Mouse (Mus musculus) cortical plate, adult 2 months (tissue): Measurements from ENCODE around the gene Rragd.
A peak's percentile ranks its signal among the peaks of the same experiment; 100 is the strongest.

Experiments used
- CTCF ChIP-seq: fragments of 200-500 bp; IDR thresholded peaks from 2 replicates; pipeline ENCODE4 v1.5.1; 2011; ENCODE audit warnings: mild to moderate bottlenecking, control low read depth, low read length; ENCODE audit not compliant: insufficient read depth; ENCODE audit errors: extremely low read depth
- POLR2A ChIP-seq: fragments of 200-500 bp; IDR thresholded peaks from 2 replicates; pipeline ENCODE4 v1.6.1; 2011; ENCODE audit warnings: mild to moderate bottlenecking, low read length, control low read depth; ENCODE audit not compliant: insufficient read depth; ENCODE audit errors: extremely low read depth

DNA sequence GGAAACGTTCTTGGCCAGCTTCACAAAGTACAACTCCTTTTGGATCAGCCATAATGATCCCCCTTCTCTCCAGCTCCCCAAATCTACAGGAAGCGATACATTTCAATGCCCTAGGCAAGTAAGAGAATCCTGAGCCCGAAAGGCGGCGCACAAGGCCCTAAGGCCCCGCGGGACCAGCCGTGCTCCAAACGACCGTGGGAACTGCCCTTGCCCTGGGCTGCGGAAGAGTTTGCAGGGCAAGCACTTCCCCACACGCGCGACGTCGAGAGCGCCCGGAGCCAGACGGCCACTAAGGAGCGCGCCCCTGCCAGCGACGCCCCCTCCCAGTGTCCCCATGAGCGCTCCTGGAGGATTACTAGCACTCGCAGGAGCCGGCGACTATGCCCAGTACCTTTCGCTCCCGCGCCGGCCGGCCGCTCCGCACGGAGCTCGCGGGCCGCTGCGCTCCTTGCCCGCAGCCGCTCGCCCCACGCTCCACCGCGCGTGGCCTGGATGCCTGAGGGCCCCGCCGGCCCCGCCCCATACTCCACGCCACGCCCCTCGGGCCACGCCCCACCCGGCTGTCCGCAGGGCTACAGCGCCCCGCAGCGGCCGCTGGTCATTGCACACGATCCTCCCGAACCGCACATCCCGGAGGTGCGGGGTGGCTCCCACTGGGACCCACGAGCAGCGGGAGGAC, 32.3 kb upstream of the Rragd start, which contains the start of gene Ankrd6:
- TF ChIP-seq POLR2A (no peak), CTCF (peak; percentile 59)
